Mouse (Mus musculus) limb, embryonic 11.5 days (tissue): ENCODE measurements around the gene Trmu. TPM values are rescaled to one million over a fixed set of nuclear protein-coding genes. Genes with fewer than 3 reads are reported as not detected.

Experiments used
- ATAC-seq: fragments of 200-750 bp; cut with Nextera tagmentation; 2 replicates; pipeline ENCODE4 v1.8.0; 2017; ENCODE audit warnings: low read depth; ENCODE audit not compliant: insufficient number of reproducible peaks, low FRiP score, low TSS enrichment
- DNase-seq: peaks from one replicate; pipeline ENCODE4 v3.0.0-alpha.2; 2015; ENCODE audit warnings: low spot score
- H3K27ac ChIP-seq: fragments of 300-500 bp; sonication (generic); replicated peaks from 2 replicates; pipeline ENCODE4 v1.5.1; 2014; ENCODE audit warnings: low read depth, mild to moderate bottlenecking, low read length
- H3K27me3 ChIP-seq: fragments of 300-500 bp; sonication (generic); 2 replicates; pipeline ENCODE4 v1.6.1; 2014; ENCODE audit warnings: mild to moderate bottlenecking, low read length, mixed read lengths; ENCODE audit not compliant: control insufficient read depth, insufficient read depth
- H3K36me3 ChIP-seq: fragments of 300-500 bp; sonication (generic); 2 replicates; pipeline ENCODE4 v1.6.1; 2014; ENCODE audit warnings: mild to moderate bottlenecking, low read length, moderate library complexity, mixed read lengths; ENCODE audit not compliant: control insufficient read depth, insufficient read depth
- H3K4me1 ChIP-seq: fragments of 300-500 bp; sonication (generic); 2 replicates; pipeline ENCODE4 v1.6.1; 2014; ENCODE audit warnings: low read length, mixed read lengths; ENCODE audit not compliant: control insufficient read depth, insufficient read depth
- H3K4me2 ChIP-seq: fragments of 300-500 bp; sonication (generic); 2 replicates; pipeline ENCODE4 v1.6.1; 2014; ENCODE audit warnings: low read depth, mild to moderate bottlenecking, moderate library complexity; ENCODE audit not compliant: severe bottlenecking
- H3K4me3 ChIP-seq: fragments of 300-500 bp; sonication (generic); 2 replicates; pipeline ENCODE4 v1.5.1; 2014; ENCODE audit warnings: low read depth, low read length
- H3K9ac ChIP-seq: fragments of 300-500 bp; sonication (generic); 2 replicates; pipeline ENCODE4 v1.6.1; 2014; ENCODE audit warnings: mild to moderate bottlenecking, low read length
- H3K9me3 ChIP-seq: fragments of 300-500 bp; sonication (generic); 2 replicates; pipeline ENCODE4 v1.6.1; 2016; ENCODE audit warnings: low read length; ENCODE audit not compliant: control insufficient read depth
- WGBS: fragments of 180-500 bp; shearing (Covaris S2); extraction: QIAGEN DNeasy Blood & Tissue Kit; methylation state at CpG from one replicate; pipeline ENCODE4 v1.1.7; 2014; 5-methylcytosine and 5-hydroxymethylcytosine counted together
- polyA plus RNA-seq: library from polyadenylated mRNA; unstranded; fragments of >200 nt; fragmentation: Nextera tagmentation; extraction: Ambion mirVana; gene quantifications from 2 replicates; pipeline ENCODE4 v1.2.1, GENCODE M21; 2014

Gene Trmu
- polyA plus RNA-seq, 1 experiment from 2014 or later: 36.8 TPM

GRCm38 (mm10) chr15:85900801-85901200 lies 21.7 kb downstream of the Trmu start:
- Histone ChIP-seq H3K27ac (no peak overlapping the region), H3K4me2 (no peak overlapping the region), H3K27me3 (no peaks in the 10 kb centered on the region), H3K9ac (no peak overlapping the region), H3K9me3 (no peaks in the 10 kb centered on the region), H3K4me3 (no peak overlapping the region), H3K36me3 (peaks cover 10% of the 10 kb centered on the region; the same call in 1 of the 2 replicates), H3K4me1 (no peaks in the 10 kb centered on the region)
- 83% methylated on average over 12 of the region's 12 CpGs for WGBS
- DNase-seq: no peak
- ATAC-seq: no peak

GRCm38 (mm10) chr15:85902505-85902904 lies 23.4 kb downstream of the Trmu start:
- ATAC-seq (no peak), DNase-seq (no peak)
- Histone ChIP-seq H3K36me3 (peaks cover 4% of the 10 kb centered on the region; the same call in 1 of the 2 replicates), H3K4me2 (no peak overlapping the region), H3K4me1 (no peaks in the 10 kb centered on the region), H3K27ac (no peak overlapping the region), H3K9me3 (no peaks in the 10 kb centered on the region), H3K27me3 (no peaks in the 10 kb centered on the region), H3K4me3 (no peak overlapping the region), H3K9ac (no peak overlapping the region)
- WGBS: 87% methylated on average over 10 of the region's 10 CpGs

GRCm38 (mm10) chr15:85903826-85904225 lies 24.7 kb downstream of the Trmu start:
- 74% methylated on average over 8 of the region's 8 CpGs for WGBS
- DNase-seq: no peak
- no peak overlapping the region for H3K4me2 ChIP-seq

GRCm38 (mm10) chr15:85908660-85909491 lies 29.8 kb downstream of the Trmu start:
- H3K4me1 ChIP-seq: no peaks in the 10 kb centered on the region
- no peaks in the 10 kb centered on the region for H3K9me3 ChIP-seq
- DNase-seq: no peak
- H3K4me3 ChIP-seq: no peak overlapping the region
- no peaks in the 10 kb centered on the region for H3K27me3 ChIP-seq
- no peak overlapping the region for H3K4me2 ChIP-seq
- no peak for ATAC-seq
- H3K9ac ChIP-seq: no peak overlapping the region
- no peak overlapping the region for H3K27ac ChIP-seq
- H3K36me3 ChIP-seq: no peaks in the 10 kb centered on the region
- WGBS: 88% methylated on average over 7 of the region's 7 CpGs

More at GRCm38 (mm10) chr15:85903826-85904225, 24.7 kb downstream of the Trmu start:
- no peaks in the 10 kb centered on the region for H3K9me3 ChIP-seq
- H3K27ac ChIP-seq: no peak overlapping the region
- no peak for ATAC-seq
- no peak overlapping the region for H3K4me3 ChIP-seq
- no peaks in the 10 kb centered on the region for H3K27me3 ChIP-seq
- H3K4me1 ChIP-seq: no peaks in the 10 kb centered on the region
- no peak overlapping the region for H3K9ac ChIP-seq
- no peaks in the 10 kb centered on the region for H3K36me3 ChIP-seq

- no peak for DNase-seq
- H3K4me3 ChIP-seq: no peak overlapping the region
- no peak for ATAC-seq
- H3K9ac ChIP-seq: no peak overlapping the region
- H3K27ac ChIP-seq: no peak overlapping the region
- H3K9me3 ChIP-seq: no peaks in the 10 kb centered on the region
- H3K36me3 ChIP-seq: no peaks in the 10 kb centered on the region
- H3K27me3 ChIP-seq: no peaks in the 10 kb centered on the region
- no peaks in the 10 kb centered on the region for H3K4me1 ChIP-seq
- no peak overlapping the region for H3K4me2 ChIP-seq
- WGBS: 95% methylated on average over 3 of the region's 3 CpGs
Measured at GRCm38 (mm10) chr15:85909492-85909829, 30.3 kb downstream of the Trmu start.

- no peaks in the 10 kb centered on the region for H3K27me3 ChIP-seq
- H3K27ac ChIP-seq: no peak overlapping the region
- DNase-seq (no peak), ATAC-seq (no peak)
- H3K4me3 ChIP-seq: no peak overlapping the region
- H3K4me1 ChIP-seq: no peaks in the 10 kb centered on the region
- no peaks in the 10 kb centered on the region for H3K9me3 ChIP-seq
- no peaks in the 10 kb centered on the region for H3K36me3 ChIP-seq
- WGBS: 71% methylated on average over 10 of the region's 10 CpGs
- no peak overlapping the region for H3K9ac ChIP-seq
- H3K4me2 ChIP-seq: no peak overlapping the region
Measured at GRCm38 (mm10) chr15:85909931-85910330, 30.8 kb downstream of the Trmu start.

- peaks cover 2% of the 10 kb centered on the region; the same call in 1 of the 2 replicates for H3K9me3 ChIP-seq
- H3K27me3 ChIP-seq: no peaks in the 10 kb centered on the region
- ATAC-seq (no peak), DNase-seq (peak; percentile 91)
- H3K4me2 ChIP-seq: no peak overlapping the region
- 33% methylated on average over 2 of the region's 2 CpGs for WGBS
- H3K36me3 ChIP-seq: no peaks in the 10 kb centered on the region
- H3K4me1 ChIP-seq: no peaks in the 10 kb centered on the region
- H3K27ac ChIP-seq: no peak overlapping the region
- no peak overlapping the region for H3K4me3 ChIP-seq
- no peak overlapping the region for H3K9ac ChIP-seq
Measured at GRCm38 (mm10) chr15:85913605-85914004, 34.5 kb downstream of the Trmu start.

GRCm38 (mm10) chr15:85919191-85919891 lies 40.2 kb downstream of the Trmu start:
- H3K36me3 ChIP-seq: no peaks in the 10 kb centered on the region
- no peak for DNase-seq
- no peak overlapping the region for H3K9ac ChIP-seq
- ATAC-seq: no peak
- no peak overlapping the region for H3K4me2 ChIP-seq
- 63% methylated on average over 8 of the region's 8 CpGs for WGBS
- H3K4me3 ChIP-seq: no peak overlapping the region
- H3K9me3 ChIP-seq: peaks cover 2% of the 10 kb centered on the region; the same call in 1 of the 2 replicates
- H3K4me1 ChIP-seq: peaks cover 3% of the 10 kb centered on the region; the same call in 1 of the 2 replicates
- no peak overlapping the region for H3K27ac ChIP-seq
- H3K27me3 ChIP-seq: no peaks in the 10 kb centered on the region
